Mouse (Mus musculus): ENCODE data around the gene Cdcp2. TPM values are rescaled to one million over a fixed set of nuclear protein-coding genes. Genes with fewer than 3 reads are reported as not detected.

Cdcp2 gene
- total and polyA plus RNA-seq, 3 experiments = 6.9 to 16.9 (median 13.4) TPM

DNA sequence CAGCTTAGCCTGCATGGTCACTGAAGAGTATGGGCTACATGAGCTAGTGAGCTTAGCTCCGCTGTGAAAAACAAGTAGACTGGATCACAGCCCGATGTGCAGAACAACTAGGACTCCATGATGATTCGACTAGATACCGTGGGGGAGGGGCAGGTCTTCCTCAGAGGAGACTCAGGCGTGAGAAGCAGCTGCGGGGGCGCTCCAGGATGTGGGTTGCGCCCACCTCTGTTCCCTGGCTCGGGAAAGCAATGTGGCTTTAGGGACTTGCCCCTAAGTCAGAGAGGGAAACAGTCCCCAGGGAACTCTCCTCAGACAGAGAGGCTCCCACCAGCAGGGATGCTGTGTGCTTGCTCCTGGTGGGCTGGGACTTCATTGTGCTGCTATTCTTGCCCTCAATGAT lies 33.8 kb downstream of the Cdcp2 start:
- Histone ChIP-seq H3K4me2 (ENCODE audit: insufficient read depth, low read depth, poor library complexity, severe bottlenecking) (no peak overlapping the region), H3K27ac (ENCODE audit: insufficient read depth, low read depth) (no peak overlapping the region), H3K4me3 (replicated peaks in 1 of 3; ENCODE audit: low read depth in 2 of 3, low read length in 2 of 3, poor library complexity in 1 of 3) (no peak overlapping the region), H3K27me3 (replicated peaks) (no peaks in the 10 kb centered on the region), H3K79me2 (replicated peaks; ENCODE audit: control insufficient read depth, extremely low read depth, insufficient read depth, poor library complexity, severe bottlenecking) (no peaks in the 10 kb centered on the region), H3K9ac (ENCODE audit: insufficient read depth, low read depth) (no peak overlapping the region), H3K4me1 (ENCODE audit: control insufficient read depth in 1 of 2, insufficient read depth in 2 of 2) (peaks cover 15 to 37% of the 10 kb centered on the region in 2 experiments), H3K9me3 (replicated peaks; ENCODE audit: low read length) (no peaks in the 10 kb centered on the region), H3K36me3 (replicated peaks in 1 of 2; ENCODE audit: control insufficient read depth in 1 of 2, insufficient read depth in 1 of 2, low read length in 1 of 2) (no peaks in the 10 kb centered on the region)
- TF ChIP-seq MEF2A (IDR thresholded peaks at IDR 0.05; ENCODE audit: borderline replicate concordance, low read depth, low read length) (no peak), CHD2 (IDR thresholded peaks at IDR 0.05; ENCODE audit: low read length) (no peak), ETS1 (conservative IDR thresholded peaks at IDR 0.05; ENCODE audit: low read depth, low read length) (no peak), MXI1 (IDR thresholded peaks at IDR 0.05; ENCODE audit: low read depth, low read length) (no peak)
- in situ Hi-C loops (cut with MboI; ENCODE audit: low pct_ligation_motif_present, low pct_unique_long_range_greater_than_20kb, low sequenced_read_pairs) = no loop called here
- peak; percentile 24 for DNase-seq (ENCODE audit: extremely low read depth)
- dilution Hi-C loops (cut with MboI; ENCODE audit: extremely low pct_ligation_motif_present, extremely low pct_unique_long_range_greater_than_20kb, low sequenced_read_pairs) = no loop called here

DNA sequence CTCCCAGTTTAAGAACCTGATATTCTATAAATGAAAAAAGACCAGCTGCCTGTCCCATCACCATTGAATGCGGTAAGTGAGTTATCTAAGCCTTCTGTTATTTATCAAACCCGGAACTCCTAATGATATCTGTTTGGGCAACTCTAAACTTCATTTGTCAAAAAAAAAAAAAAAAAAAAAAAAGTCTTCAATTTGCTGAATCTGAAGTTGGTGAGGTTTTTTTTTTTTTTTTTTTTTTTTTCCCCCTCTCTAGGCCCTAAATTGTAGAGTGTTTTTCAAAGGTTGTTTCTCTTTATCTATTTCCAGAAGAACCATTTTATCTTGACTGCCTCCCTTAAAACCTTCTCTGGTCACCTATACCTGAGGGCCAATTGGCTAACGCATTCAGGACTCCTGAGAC lies 38.2 kb downstream of the Cdcp2 start:
- Histone ChIP-seq H3K27me3 (replicated peaks) (no peaks in the 10 kb centered on the region), H3K9me3 (replicated peaks; ENCODE audit: low read length) (no peaks in the 10 kb centered on the region), H3K79me2 (replicated peaks; ENCODE audit: control insufficient read depth, extremely low read depth, insufficient read depth, poor library complexity, severe bottlenecking) (no peaks in the 10 kb centered on the region), H3K4me3 (replicated peaks in 1 of 3; ENCODE audit: low read depth in 2 of 3, low read length in 2 of 3, poor library complexity in 1 of 3) (no peak overlapping the region), H3K4me1 (ENCODE audit: control insufficient read depth in 1 of 2, insufficient read depth in 2 of 2) (peaks cover 11 to 15% of the 10 kb centered on the region in 2 experiments), H3K36me3 (replicated peaks in 1 of 2; ENCODE audit: control insufficient read depth in 1 of 2, insufficient read depth in 1 of 2, low read length in 1 of 2) (peaks cover 10 to 30% of the 10 kb centered on the region in 2 experiments), H3K27ac (ENCODE audit: insufficient read depth, low read depth) (no peak overlapping the region), H3K4me2 (ENCODE audit: insufficient read depth, low read depth, poor library complexity, severe bottlenecking) (no peak overlapping the region), H3K9ac (ENCODE audit: insufficient read depth, low read depth) (no peak overlapping the region)
- in situ Hi-C loops (cut with MboI; ENCODE audit: low pct_ligation_motif_present, low pct_unique_long_range_greater_than_20kb, low sequenced_read_pairs) = no loop called here
- dilution Hi-C loops (cut with MboI; ENCODE audit: extremely low pct_ligation_motif_present, extremely low pct_unique_long_range_greater_than_20kb, low sequenced_read_pairs) = no loop called here
- no peak for DNase-seq (ENCODE audit: extremely low read depth)
- TF ChIP-seq CHD2 (IDR thresholded peaks at IDR 0.05; ENCODE audit: low read length) (no peak), ZC3H11A (IDR thresholded peaks at IDR 0.05; ENCODE audit: low read depth, low read length) (no peak), RCOR1 (conservative IDR thresholded peaks at IDR 0.05; ENCODE audit: low read depth, low read length) (no peak)

DNA sequence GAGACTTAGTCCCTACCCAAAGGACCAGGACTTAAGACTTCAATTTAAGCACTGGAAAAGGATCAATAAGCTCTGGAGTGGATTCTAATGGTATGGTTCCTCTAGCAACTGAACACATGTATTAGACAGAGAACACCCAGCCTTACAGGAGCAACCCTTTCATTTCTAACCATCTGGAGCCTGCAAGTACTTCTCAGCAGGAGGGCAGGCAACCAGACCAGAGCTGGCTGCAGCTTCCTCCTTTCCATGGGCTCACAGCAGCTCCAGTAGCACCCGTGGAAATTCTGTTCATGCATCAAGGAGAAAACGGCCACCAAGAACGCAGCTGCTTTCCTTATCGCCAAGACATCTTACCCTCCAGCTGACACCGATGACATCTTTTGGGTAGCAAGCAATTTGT lies 39.0 kb downstream of the Cdcp2 start:
- dilution Hi-C loops (cut with MboI; ENCODE audit: extremely low pct_ligation_motif_present, extremely low pct_unique_long_range_greater_than_20kb, low sequenced_read_pairs) = no loop called here
- Histone ChIP-seq H3K4me2 (ENCODE audit: insufficient read depth, low read depth, poor library complexity, severe bottlenecking) (no peak overlapping the region), H3K4me3 (replicated peaks in 1 of 3; ENCODE audit: low read depth in 2 of 3, low read length in 2 of 3, poor library complexity in 1 of 3) (no peak overlapping the region), H3K27me3 (replicated peaks) (no peaks in the 10 kb centered on the region), H3K4me1 (ENCODE audit: control insufficient read depth in 1 of 2, insufficient read depth in 2 of 2) (peaks cover 4 to 8% of the 10 kb centered on the region in 2 experiments; a peak in 3 of 4 replicates), H3K9ac (ENCODE audit: insufficient read depth, low read depth) (no peak overlapping the region), H3K9me3 (replicated peaks; ENCODE audit: low read length) (no peaks in the 10 kb centered on the region), H3K27ac (ENCODE audit: insufficient read depth, low read depth) (no peak overlapping the region), H3K79me2 (replicated peaks; ENCODE audit: control insufficient read depth, extremely low read depth, insufficient read depth, poor library complexity, severe bottlenecking) (no peaks in the 10 kb centered on the region), H3K36me3 (replicated peaks in 1 of 2; ENCODE audit: control insufficient read depth in 1 of 2, insufficient read depth in 1 of 2, low read length in 1 of 2) (peaks cover 12 to 37% of the 10 kb centered on the region in 2 experiments)
- no peak for DNase-seq (ENCODE audit: extremely low read depth)
- in situ Hi-C loops (cut with MboI; ENCODE audit: low pct_ligation_motif_present, low pct_unique_long_range_greater_than_20kb, low sequenced_read_pairs) = no loop called here
- TF ChIP-seq TBP (conservative IDR thresholded peaks at IDR 0.05; ENCODE audit: low read depth, low read length) (no peak), ZNF384 (IDR thresholded peaks at IDR 0.05; ENCODE audit: low read depth, low read length) (no peak), MEF2A (IDR thresholded peaks at IDR 0.05; ENCODE audit: borderline replicate concordance, low read depth, low read length) (no peak), BHLHE40 (IDR thresholded peaks at IDR 0.05; ENCODE audit: low read depth, low read length) (no peak), PAX5 (IDR thresholded peaks at IDR 0.05; ENCODE audit: low read length) (no peak), USF1 (IDR thresholded peaks at IDR 0.05; ENCODE audit: low read depth, low read length) (no peak), POLR2A (IDR thresholded peaks at IDR 0.05; ENCODE audit: low read depth, low read length) (no peak), NELFE (IDR thresholded peaks at IDR 0.05; ENCODE audit: low read depth, low read length) (no peak), IRF4 (IDR thresholded peaks at IDR 0.05; ENCODE audit: low read depth, low read length) (no peak), RCOR1 (conservative IDR thresholded peaks at IDR 0.05; ENCODE audit: low read depth, low read length) (no peak), SIN3A (IDR thresholded peaks at IDR 0.05; ENCODE audit: low read length) (no peak), HCFC1 (IDR thresholded peaks at IDR 0.05; ENCODE audit: low read depth, low read length) (no peak)
